Mouse (Mus musculus) ZHBTc4 (cell line): ENCODE results near the gene Upk1a.

Experiments
- DNase-seq: peaks from one replicate; pipeline ENCODE4 v3.0.0-alpha.2; 2011; ENCODE audit warnings: low read depth, low spot score

Upk1a gene

DNA sequence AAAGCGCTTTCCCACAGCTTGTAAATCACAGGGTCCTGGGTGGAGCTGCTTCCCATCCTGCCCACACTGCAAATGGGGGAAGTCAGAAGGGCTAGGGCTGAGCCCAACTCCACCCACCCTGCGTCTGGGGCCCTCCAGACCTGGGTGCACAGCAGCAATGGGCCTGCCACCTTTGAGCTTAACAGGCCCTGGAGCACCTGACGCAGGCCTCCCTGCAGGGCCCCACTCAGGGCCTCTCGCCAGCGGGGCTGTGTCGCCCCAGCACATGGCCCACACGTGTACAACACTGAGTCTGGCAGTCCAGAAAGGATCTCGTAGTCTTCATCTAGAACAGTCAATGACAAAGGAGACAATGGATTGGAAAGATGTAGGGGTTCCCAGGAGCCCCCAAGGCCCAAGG is 32.7 kb downstream of the Upk1a start:
- DNase-seq, result no peak

DNA sequence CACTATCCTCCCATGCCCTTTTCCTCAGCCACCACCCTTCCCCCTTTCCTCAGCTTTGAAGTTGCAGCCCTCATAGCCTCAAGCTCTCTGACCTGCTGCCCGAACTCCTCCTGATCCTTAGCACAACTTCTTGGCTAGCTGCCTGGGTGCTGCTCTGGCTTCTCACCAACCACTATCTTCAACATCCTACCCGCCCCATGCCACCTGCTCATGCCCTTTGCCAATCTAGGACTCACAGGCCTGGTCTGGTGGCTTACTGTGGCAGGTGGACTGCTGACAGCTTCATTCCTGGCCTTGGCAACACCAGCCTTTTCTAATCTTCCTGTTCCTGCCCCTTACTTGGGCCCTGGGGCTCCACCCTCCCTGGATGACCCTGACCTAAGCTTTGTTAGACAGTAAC is 39.7 kb downstream of the Upk1a start:
- no peak for DNase-seq

DNA sequence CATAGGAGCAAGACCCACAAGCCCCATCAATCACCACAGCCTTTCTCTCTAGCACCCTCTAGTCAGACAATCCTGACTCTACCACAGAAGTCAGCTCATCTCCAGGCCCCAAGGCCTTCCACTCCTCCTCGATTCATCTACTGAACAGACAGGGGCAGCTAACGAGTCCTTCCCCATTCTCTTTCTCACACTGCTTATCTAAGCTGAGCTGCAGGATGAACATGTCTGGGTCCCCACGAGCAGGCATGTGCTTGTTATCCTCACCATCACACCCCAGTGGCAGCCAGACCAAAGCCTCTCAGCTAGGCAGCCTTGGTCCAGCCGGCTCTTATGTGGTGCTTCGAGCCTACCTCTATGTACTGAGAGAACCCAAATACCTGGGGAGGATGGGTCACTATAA is 40.3 kb downstream of the Upk1a start:
- no peak for DNase-seq

DNA sequence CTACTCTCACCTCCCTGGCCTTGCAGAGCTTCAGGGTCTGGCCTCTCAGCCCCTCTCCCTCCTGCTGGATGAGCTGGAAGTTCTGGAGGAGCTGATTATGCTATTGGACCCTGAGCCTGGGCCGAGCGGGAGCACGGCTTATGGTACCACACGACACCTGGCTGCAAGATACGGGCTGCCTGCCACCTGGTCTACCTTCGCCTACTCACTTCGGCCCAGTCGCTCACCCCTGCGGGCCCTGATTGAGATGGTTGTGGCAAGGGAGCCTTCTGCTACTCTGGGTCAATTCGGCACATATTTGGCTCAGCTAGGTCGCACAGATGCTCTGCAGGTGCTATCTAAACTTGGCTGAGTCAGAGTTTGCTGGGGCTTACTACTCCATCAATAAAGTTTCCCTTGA is 45.1 kb downstream of the Upk1a start:
- DNase-seq, result no peak

DNA sequence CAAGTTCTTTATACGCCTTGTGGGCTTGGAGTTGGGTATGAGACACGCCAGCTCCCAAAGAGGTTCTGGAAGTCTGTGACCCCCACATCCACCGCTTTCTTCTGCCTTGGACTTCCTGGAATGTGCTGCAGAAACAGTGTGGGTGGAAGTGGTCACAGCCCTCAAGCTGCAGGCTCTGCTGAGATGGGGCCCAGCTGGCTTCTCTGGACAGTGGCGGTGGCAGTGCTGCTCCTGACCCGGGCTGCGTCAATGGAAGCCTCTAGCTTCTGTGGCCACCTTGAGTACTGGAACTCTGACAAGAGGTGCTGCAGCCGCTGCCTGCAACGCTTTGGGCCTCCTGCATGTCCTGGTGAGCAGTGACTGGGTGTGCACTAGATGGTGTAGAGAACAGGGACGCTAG is 46.6 kb downstream of the Upk1a start:
- no peak for DNase-seq

DNA sequence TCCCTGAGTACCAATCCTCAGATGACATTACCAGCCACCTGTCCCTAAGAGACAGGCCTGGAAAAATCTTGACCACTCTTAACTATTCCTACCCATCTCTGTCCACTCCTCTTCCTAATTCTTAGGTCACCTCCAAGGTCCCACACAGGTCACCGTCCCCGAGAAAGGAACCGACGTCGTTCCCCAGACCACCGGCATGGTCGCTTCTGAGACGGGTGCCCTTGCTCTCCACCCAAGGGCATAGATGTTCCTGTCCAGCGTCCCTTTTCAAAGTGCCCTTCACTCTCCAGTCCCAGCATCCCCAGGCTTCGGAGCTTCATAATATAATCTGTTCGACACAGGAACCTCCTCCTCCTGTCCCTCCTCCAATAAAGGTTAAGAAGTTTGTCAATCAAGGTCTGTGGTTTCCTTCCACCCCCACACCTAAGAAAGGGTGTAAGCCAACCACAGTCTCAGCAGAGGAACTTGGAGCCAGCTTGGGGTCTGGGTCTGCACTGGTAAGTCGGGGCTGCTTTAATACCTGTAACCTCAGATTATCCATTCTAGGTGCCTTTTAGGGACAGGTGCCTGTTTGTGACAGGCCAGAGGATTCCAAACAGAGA is 47.6 kb downstream of the Upk1a start, which contains the start of gene Igflr1:
Gene Igflr1, plus strand, starts transcription at position 458 of the 602 bp plus-strand sequence.
- no peak for DNase-seq

DNA sequence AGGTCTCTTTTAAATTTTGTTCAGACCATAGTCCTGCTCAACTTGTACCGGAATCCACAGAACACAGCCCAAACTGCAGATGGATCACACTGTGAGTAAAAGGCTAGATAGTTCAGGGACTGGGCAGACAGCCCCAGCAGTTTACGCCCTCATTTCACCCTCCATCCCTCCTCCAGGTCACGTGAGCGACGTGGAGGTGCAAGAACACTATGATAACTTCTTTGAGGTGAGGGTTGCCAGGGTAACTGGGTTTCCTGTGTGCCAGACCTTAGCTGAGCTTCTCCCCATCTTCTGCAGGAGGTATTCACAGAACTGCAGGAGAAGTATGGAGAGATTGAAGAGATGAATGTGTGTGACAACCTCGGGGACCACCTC is 48.8 kb downstream of the Upk1a start:
- peak; percentile 46 for DNase-seq

DNA sequence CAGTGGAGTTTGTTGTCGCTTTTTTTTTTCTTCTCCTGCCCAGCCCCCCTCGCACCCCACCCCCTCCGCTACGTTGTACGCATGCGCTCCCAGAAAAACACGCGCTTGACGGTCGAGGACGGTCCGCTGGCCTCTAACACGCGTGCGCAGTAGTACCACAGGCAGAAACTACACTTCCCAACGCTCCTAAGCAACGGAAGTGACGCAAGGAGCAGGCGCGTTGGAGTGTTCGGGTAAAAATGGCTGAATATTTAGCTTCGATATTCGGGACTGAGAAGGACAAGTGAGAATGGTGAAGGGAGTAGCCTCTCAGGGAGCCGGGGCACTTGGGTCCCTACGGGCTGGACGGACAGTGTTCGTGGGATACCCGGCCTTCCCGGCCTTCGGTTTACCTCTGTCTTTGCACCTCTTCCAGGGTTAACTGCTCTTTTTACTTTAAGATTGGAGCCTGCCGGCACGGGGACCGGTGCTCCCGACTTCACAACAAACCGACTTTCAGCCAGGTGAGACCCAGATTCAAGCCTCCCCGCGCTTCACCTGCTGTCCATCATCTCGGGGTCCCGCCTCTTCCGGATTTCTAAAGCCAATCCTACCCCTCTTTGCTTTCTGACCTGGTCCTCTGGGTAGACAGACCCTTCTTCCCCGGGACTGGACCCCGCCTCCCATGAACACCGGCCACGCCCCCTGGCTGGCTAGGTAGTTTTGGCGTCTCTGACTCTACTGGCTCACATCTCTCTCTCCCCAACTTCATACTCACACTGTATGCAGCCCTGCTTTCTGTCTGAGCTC is 49.3 kb downstream of the Upk1a start, which contains the start of the genes U2af1l4, Gm49396 and Psenen:
Gene U2af1l4, plus strand, starts transcription at position 185 of the 789 bp plus-strand sequence.
Gene Gm49396, plus strand, starts transcription at position 228 of the 789 bp plus-strand sequence.
Gene Psenen, minus strand, starts transcription at position 511 of the 789 bp plus-strand sequence.
- DNase-seq, result peak; percentile 99

DNA sequence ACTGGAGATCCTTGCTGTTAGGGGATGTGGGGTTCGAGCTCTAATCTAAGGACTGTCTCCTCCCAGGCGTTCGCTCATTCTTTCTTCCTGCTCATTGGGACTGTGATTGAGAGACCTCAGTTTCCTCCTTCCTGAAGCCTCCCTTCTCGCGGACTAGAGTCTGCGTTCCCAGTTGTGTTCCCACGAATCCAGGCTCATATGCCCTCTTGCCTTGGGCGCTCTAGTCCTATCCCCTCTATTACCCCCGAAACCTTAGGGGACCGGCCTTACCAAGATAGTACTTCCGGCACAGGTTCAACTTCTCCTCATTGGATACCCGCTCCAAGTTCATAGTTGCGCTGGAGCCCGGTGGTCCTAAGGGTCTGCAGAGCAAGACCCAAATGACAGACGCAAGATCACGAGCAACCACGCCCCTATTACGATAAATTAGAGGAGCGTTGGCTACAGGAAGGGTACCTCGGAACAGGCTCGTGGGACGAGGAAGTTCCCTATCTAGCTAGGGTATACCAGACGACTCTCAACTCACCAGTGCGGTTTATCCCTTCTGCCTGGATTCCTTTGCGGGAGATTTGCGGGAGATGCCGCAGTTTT is 50.0 kb downstream of the Upk1a start:
- DNase-seq, result no peak

DNA sequence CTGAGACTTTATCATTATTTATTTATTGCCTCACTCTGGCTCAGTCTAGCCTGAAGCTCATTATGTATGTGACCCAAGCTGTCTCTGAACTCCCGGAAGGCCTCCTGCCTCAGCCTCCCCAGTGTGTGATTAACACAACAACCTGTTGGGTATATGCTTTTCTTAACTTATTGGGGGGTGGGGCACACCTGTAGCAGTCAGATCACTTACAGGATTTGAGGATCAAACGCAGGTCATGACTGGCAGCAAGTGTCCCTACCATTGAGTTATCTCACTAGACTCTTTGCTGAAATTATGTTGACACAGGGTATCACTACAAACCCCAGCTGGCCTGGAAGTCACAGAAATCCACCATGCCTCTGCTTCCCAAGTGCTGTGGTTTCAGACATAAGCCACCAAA is 52.4 kb downstream of the Upk1a start:
- DNase-seq, result no peak

DNA sequence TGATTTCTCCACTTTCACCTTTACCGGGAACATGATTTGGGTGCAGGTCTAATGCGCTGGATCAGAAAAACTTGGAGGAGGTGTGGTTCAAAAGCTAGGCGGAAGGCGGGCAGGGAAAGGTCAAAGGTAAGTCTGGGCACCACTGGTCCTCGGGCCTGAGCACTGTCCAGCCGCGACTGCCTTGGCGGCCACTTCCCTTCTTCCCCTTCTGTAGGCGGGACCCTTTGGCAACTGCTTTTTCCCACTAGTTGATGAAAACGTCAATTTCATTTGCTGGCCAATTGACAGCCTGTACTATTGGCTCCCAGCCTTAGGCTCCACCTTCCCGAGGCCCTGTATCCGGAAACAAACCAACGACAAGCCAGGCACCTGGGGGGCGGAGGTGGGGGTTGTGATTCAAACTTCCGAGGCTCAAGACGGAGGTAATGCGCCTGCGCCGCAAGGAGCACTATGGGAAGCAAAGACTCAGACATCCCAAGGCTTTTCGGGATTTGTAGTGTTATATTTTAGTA is 53.1 kb downstream of the Upk1a start, which contains the start of gene Lin37:
Gene Lin37, minus strand, starts transcription at position 396 of the 512 bp plus-strand sequence.
- DNase-seq, result peak; percentile 99

DNA sequence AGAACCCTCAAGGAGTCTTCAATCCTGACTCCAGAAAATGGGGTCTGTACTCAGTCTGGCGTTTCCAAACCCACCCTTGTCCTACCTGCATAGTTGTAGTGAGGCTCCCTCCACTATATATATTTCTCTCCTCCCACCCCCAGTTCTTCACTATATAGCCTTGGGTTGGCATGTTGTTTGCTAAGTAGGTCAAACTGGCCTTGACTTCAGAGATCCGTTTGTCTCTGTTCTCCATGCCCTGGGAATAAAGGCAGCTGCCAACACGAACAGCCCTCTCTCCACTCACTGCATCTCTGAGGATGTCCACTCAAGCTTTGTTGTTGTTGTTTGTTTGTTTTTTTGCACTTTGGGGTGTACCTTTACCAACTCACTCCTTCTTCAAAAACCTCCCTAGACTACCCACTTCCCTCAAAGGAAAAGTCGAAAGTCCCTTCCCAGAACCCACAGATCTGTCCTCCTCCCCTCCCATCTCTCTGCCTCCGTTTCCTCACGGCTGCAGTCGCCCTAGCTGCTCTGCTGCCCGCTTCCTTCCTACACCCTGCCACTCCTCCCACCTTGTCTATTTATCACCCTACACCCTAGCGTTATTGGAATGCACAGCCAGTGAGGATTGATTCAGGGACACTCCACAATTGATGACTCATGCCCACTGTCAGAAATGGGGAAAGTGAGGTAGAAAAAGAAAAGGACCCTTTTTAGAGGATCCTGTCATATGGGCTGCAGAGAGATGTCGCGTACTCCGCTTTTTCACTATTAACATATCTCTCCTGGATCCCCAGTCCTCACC is 53.8 kb downstream of the Upk1a start:
- DNase-seq, result no peak

DNA sequence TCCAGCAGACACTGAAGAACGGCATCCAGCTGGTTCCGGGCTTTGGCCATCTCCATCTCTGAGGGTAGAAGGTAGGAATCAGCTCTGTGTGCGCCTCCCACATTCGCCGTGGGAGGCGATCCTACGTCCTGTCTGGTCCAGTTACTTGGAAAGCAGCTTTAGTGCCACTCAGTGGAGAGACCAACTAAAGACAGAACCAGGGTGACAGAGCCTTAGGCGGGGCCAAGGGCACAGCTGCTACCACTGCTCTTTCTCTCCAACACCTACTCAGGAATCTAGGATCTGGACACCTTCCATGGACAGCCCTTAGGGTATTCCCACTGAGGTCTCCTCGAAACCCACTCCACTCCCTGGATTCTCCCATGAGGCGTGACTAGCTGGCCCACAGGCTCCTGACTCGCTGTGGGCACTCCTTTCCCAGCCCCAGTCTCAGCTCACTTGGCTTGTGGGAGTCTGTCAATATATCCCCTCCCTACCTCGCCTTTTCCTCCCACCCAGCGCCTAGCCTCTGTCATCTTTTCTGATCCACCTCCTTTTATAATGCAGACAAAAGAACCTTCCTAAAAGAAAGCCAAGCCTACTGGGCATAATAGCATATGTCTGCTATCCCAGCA is 54.6 kb downstream of the Upk1a start:
- peak; percentile 56 for DNase-seq

DNA sequence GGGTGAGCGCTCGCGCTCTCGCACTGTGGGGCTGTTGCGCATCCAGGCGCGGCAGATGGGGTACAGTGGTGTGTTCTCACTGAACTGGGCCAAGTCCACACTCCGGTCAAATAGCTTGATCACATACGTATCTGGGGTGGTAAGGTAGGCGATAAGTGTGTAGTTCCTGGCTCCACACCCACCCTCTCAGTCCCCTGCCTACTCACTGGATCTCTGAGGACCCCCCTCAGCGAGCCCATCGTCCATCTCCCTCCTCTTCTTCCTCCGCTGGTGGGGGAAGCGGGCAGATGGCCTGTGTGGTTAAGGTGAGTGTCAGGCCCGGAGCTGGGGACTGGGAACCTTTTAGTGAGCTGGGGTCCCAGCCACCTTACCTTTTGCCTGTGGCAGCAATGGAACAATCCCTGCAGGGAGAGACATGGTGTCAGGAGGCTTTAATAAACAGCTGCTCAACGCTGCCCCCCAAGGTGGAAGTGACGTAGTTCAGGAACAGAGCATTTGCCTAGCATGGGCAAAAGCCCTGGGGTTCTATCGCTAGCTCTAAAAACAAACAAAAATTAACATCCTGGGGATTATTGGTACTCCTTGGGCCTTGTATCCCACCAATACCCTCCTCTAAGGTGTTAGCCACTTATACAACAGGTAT is 55.6 kb downstream of the Upk1a start:
- no peak for DNase-seq

DNA sequence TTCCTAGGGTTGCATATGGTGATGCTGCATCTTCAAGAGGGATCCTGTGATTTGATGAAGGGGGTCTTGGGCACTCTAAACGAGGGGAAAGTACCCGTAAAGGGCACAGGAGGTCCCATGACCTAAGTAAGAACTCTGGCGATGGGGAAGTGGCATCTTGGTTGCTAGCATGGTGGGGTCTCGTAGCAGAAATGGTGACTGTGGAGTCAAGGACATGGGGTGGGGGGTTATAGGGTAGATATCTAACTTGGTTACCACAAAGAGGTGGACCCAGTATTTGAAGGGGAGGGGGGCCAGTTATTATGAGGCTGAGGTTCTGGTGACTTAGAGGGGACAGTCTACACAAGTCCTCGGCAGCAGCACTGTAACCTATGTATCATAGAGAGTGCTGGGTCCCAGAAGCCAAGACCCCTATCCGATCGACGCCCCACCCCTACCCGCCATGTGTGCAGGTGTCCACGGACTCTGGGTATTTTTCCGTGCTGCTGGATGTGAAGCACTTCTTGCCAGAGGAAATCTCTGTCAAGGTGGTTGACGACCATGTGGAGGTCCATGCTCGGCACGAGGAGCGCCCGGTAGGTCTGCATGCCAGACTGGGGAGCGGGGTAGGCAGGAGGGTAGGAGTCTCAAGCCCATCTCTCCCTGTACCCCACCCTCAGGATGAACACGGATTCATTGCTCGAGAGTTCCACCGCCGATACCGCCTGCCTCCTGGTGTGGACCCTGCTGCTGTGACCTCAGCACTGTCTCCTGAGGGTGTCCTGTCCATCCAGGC is 58.6 kb downstream of the Upk1a start:
- DNase-seq, result no peak
